Mouse (Mus musculus): ENCODE measurements around the gene Usp3. TPM values are rescaled to one million over a fixed set of nuclear protein-coding genes. Genes with fewer than 3 reads are reported as not detected.

Usp3 gene
- polyA plus RNA-seq, 1 experiment from 2014 or later = 32.8 TPM

GRCm38 (mm10) chr9:66518901-66519300 is 74.0 kb downstream of the Usp3 start:
- Histone ChIP-seq H3K4me1 (replicated peaks; ENCODE audit: control insufficient read depth, insufficient read depth, low read length) (no peaks in the 10 kb centered on the region; the same call in 1 of the 2 replicates), H3K9me3 (ENCODE audit: control insufficient read depth, low read length) (no peaks in the 10 kb centered on the region), H3K27me3 (replicated peaks; ENCODE audit: control insufficient read depth, insufficient read depth, low read length) (no peaks in the 10 kb centered on the region), H3K36me3 (ENCODE audit: control insufficient read depth, insufficient read depth, low read length) (peaks cover 28% of the 10 kb centered on the region), H3K27ac (ENCODE audit: low read depth, low read length) (no peak overlapping the region), H3K9ac (ENCODE audit: low read depth, low read length) (no peak overlapping the region), H3K4me2 (no peak overlapping the region), H3K4me3 (ENCODE audit: low read depth, low read length) (no peak overlapping the region)
- DNase-seq (ENCODE audit: low spot score) = no peak
- 88% methylated on average over 5 of the region's 5 CpGs for WGBS
- ATAC-seq (replicated peaks; ENCODE audit: low FRiP score) = no peak

- H3K4me1 ChIP-seq (replicated peaks; ENCODE audit: control insufficient read depth, insufficient read depth, low read length) = peaks cover 2% of the 10 kb centered on the region
- no peak overlapping the region for H3K27ac ChIP-seq (ENCODE audit: low read depth, low read length)
- peaks cover 28% of the 10 kb centered on the region for H3K36me3 ChIP-seq (ENCODE audit: control insufficient read depth, insufficient read depth, low read length)
- WGBS = 87% methylated on average over 5 of the region's 5 CpGs
- H3K4me3 ChIP-seq (ENCODE audit: low read depth, low read length) = no peak overlapping the region
- no peaks in the 10 kb centered on the region for H3K9me3 ChIP-seq (ENCODE audit: control insufficient read depth, low read length)
- ATAC-seq (replicated peaks; ENCODE audit: low FRiP score) (no peak), DNase-seq (ENCODE audit: low spot score) (peak; percentile 10)
- no peak overlapping the region for H3K9ac ChIP-seq (ENCODE audit: low read depth, low read length)
- H3K4me2 ChIP-seq = no peak overlapping the region
- no peaks in the 10 kb centered on the region for H3K27me3 ChIP-seq (replicated peaks; ENCODE audit: control insufficient read depth, insufficient read depth, low read length)
Measured at GRCm38 (mm10) chr9:66518251-66518650, 74.7 kb downstream of the Usp3 start.

DNA sequence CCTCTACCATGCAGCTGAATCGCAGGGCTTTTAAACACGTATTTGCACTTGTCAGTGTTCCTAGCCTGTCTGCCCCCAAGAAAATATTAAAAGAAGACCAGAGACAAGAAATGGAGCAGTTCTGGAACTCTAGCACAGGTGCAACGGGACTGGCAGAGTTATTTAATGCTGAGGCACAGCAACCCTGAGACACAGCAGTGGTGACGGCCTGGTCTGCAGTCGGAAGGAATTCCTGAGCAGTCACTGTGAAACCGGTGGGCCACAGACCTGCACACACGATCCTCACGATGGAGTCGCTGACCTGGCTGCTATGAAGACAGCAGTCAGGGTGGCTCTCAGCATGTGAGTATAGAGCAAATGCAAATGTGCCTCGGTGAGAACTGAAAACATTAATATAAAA is 75.2 kb downstream of the Usp3 start:
- Histone ChIP-seq H3K4me3 (ENCODE audit: low read depth, low read length) (no peak overlapping the region), H3K27ac (ENCODE audit: low read depth, low read length) (no peak overlapping the region), H3K4me1 (replicated peaks; ENCODE audit: control insufficient read depth, insufficient read depth, low read length) (peaks cover 7% of the 10 kb centered on the region), H3K4me2 (no peak overlapping the region), H3K9ac (ENCODE audit: low read depth, low read length) (no peak overlapping the region), H3K27me3 (replicated peaks; ENCODE audit: control insufficient read depth, insufficient read depth, low read length) (no peaks in the 10 kb centered on the region), H3K9me3 (ENCODE audit: control insufficient read depth, low read length) (no peaks in the 10 kb centered on the region), H3K36me3 (ENCODE audit: control insufficient read depth, insufficient read depth, low read length) (peaks cover 28% of the 10 kb centered on the region)
- ATAC-seq (replicated peaks; ENCODE audit: low FRiP score) (no peak), DNase-seq (ENCODE audit: low spot score) (no peak)
- 90% methylated on average over 10 of the region's 10 CpGs for WGBS

- ATAC-seq (replicated peaks; ENCODE audit: low FRiP score) = no peak
- Histone ChIP-seq H3K4me2 (no peak overlapping the region), H3K36me3 (ENCODE audit: control insufficient read depth, insufficient read depth, low read length) (peaks cover 28% of the 10 kb centered on the region), H3K4me1 (replicated peaks; ENCODE audit: control insufficient read depth, insufficient read depth, low read length) (peaks cover 11% of the 10 kb centered on the region), H3K4me3 (ENCODE audit: low read depth, low read length) (no peak overlapping the region), H3K9ac (ENCODE audit: low read depth, low read length) (no peak overlapping the region), H3K27me3 (replicated peaks; ENCODE audit: control insufficient read depth, insufficient read depth, low read length) (no peaks in the 10 kb centered on the region), H3K27ac (ENCODE audit: low read depth, low read length) (no peak overlapping the region), H3K9me3 (ENCODE audit: control insufficient read depth, low read length) (no peaks in the 10 kb centered on the region)
- DNase-seq (ENCODE audit: low spot score) = no peak
- 83% methylated on average over 6 of the region's 6 CpGs for WGBS
Measured at GRCm38 (mm10) chr9:66516296-66516940, 76.5 kb downstream of the Usp3 start.

DNA sequence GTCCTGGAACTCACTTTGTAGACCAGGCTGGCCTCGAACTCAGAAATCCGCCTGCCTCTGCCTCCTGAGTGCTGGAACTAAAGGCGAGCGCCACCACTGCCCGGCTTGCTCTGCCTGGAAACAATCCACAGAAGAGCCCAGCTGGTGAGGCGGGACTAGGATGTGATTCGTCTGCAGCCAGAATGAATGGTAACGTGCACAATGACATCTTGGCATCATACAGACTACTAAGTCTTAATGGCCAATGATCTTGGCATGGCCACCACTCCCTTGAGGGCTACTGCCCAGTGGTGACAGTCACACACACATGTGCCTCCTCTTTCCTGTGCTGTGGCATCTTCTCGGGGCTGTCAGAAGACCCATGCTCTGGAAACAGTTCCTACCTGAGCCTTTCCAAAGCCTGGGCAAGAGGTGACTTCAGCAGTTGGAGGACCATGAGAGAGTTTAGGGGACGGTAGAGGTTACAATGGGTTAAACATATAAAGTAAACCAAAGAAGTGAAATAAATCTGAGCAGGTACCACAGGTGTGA is 77.2 kb downstream of the Usp3 start:
- Histone ChIP-seq H3K4me3 (ENCODE audit: low read depth, low read length) (no peak overlapping the region), H3K4me1 (replicated peaks; ENCODE audit: control insufficient read depth, insufficient read depth, low read length) (peaks cover 14% of the 10 kb centered on the region), H3K9me3 (ENCODE audit: control insufficient read depth, low read length) (no peaks in the 10 kb centered on the region), H3K36me3 (ENCODE audit: control insufficient read depth, insufficient read depth, low read length) (peaks cover 28% of the 10 kb centered on the region), H3K27ac (ENCODE audit: low read depth, low read length) (no peak overlapping the region), H3K27me3 (replicated peaks; ENCODE audit: control insufficient read depth, insufficient read depth, low read length) (no peaks in the 10 kb centered on the region), H3K4me2 (no peak overlapping the region), H3K9ac (ENCODE audit: low read depth, low read length) (no peak overlapping the region)
- 87% methylated on average over 10 of the region's 10 CpGs for WGBS
- DNase-seq (ENCODE audit: low spot score) (peak; percentile 24), ATAC-seq (replicated peaks; ENCODE audit: low FRiP score) (no peak)

- Histone ChIP-seq H3K27me3 (replicated peaks; ENCODE audit: control insufficient read depth, insufficient read depth, low read length) (no peaks in the 10 kb centered on the region), H3K4me1 (replicated peaks; ENCODE audit: control insufficient read depth, insufficient read depth, low read length) (peaks cover 18% of the 10 kb centered on the region), H3K4me2 (no peak overlapping the region), H3K9me3 (ENCODE audit: control insufficient read depth, low read length) (no peaks in the 10 kb centered on the region), H3K9ac (ENCODE audit: low read depth, low read length) (no peak overlapping the region), H3K4me3 (ENCODE audit: low read depth, low read length) (no peak overlapping the region), H3K27ac (ENCODE audit: low read depth, low read length) (peak overlapping the region; percentile 32), H3K36me3 (ENCODE audit: control insufficient read depth, insufficient read depth, low read length) (peaks cover 27% of the 10 kb centered on the region)
- ATAC-seq (replicated peaks; ENCODE audit: low FRiP score) (no peak), DNase-seq (ENCODE audit: low spot score) (no peak)
- WGBS = 45% methylated on average over 2 of the region's 2 CpGs
Measured at GRCm38 (mm10) chr9:66515115-66515514, 77.8 kb downstream of the Usp3 start.

- WGBS = 70% methylated on average over 17 of the region's 17 CpGs
- peaks cover 18% of the 10 kb centered on the region for H3K4me1 ChIP-seq (replicated peaks; ENCODE audit: control insufficient read depth, insufficient read depth, low read length)
- H3K27me3 ChIP-seq (replicated peaks; ENCODE audit: control insufficient read depth, insufficient read depth, low read length) = no peaks in the 10 kb centered on the region
Measured at GRCm38 (mm10) chr9:66514256-66514770, 78.6 kb downstream of the Usp3 start, which contains the start of gene Fbxl22. TSS of gene Fbxl22 (minus strand) at chr9:66514593.

DNA sequence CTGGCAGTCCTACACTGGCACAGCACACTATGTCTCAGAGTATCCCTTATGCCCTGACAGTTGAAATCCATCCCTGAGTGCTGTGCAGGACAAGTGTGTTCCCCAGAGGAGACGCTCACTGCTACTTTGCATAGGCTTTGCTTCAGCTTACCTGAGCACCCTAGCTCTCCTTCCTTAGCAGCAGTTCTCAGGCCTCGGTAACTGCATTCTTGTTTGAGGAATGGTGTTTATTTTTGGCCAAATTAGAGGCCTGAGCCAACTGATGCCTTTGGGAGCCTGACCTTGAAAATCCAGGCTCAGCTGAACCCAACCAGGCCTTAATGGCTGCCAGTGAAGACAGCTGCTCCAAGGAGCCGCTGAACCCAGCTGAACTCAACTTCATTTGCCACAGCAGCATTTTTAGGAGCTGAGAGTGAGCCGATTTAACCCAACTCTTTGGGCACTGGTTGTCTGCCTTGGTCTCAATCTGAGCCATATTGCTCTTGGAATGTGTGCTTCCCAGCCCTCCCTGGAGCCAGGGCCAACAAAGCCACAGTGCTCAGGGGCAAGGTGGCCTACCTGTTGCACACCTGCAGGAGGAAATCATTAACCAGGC is 79.2 kb downstream of the Usp3 start:
- DNase-seq (ENCODE audit: low spot score) = peak; percentile 28
- Histone ChIP-seq H3K9me3 (ENCODE audit: control insufficient read depth, low read length) (no peaks in the 10 kb centered on the region), H3K4me2 (peak overlapping the region; percentile 20; the same call in 1 of the 2 replicates), H3K36me3 (ENCODE audit: control insufficient read depth, insufficient read depth, low read length) (peaks cover 25% of the 10 kb centered on the region; the same call in 1 of the 2 replicates), H3K4me1 (replicated peaks; ENCODE audit: control insufficient read depth, insufficient read depth, low read length) (peaks cover 18% of the 10 kb centered on the region), H3K9ac (ENCODE audit: low read depth, low read length) (no peak overlapping the region), H3K27ac (ENCODE audit: low read depth, low read length) (no peak overlapping the region; the same call in 1 of the 2 replicates), H3K27me3 (replicated peaks; ENCODE audit: control insufficient read depth, insufficient read depth, low read length) (no peaks in the 10 kb centered on the region), H3K4me3 (ENCODE audit: low read depth, low read length) (no peak overlapping the region)
- ATAC-seq (replicated peaks; ENCODE audit: low FRiP score) = no peak
- WGBS = 81% methylated on average over 4 of the region's 4 CpGs

More at GRCm38 (mm10) chr9:66514256-66514770, 78.6 kb downstream of the Usp3 start, which contains the start of gene Fbxl22:
- ATAC-seq (replicated peaks; ENCODE audit: low FRiP score) (no peak), DNase-seq (ENCODE audit: low spot score) (no peak)
- Histone ChIP-seq H3K4me3 (ENCODE audit: low read depth, low read length) (no peak within 1 kb of the TSS), H3K4me2 (peak within 1 kb of the TSS; percentile 20; the same call in 1 of the 2 replicates), H3K36me3 (ENCODE audit: control insufficient read depth, insufficient read depth, low read length) (peaks cover 24% of the 10 kb centered on the region), H3K27ac (ENCODE audit: low read depth, low read length) (peak within 1 kb of the TSS; percentile 32), H3K9ac (ENCODE audit: low read depth, low read length) (no peak within 1 kb of the TSS), H3K9me3 (ENCODE audit: control insufficient read depth, low read length) (no peaks in the 10 kb centered on the region)

Measured in liver, embryonic 11.5 days (tissue).